Mouse (Mus musculus): ENCODE results near the gene Itgb4. TPM values are rescaled to one million over a fixed set of nuclear protein-coding genes. Genes with fewer than 3 reads are reported as not detected.

Gene Itgb4
- total and polyA plus RNA-seq, 3 experiments, result 2.6 to 3.1 (median 2.9) TPM

- Histone ChIP-seq H3K4me3 (no peak overlapping the region), H3K9ac (ENCODE audit: low read depth, low read length) (no peak overlapping the region), H3K27ac (no peak overlapping the region), H3K4me1 (ENCODE audit: control insufficient read depth, insufficient read depth, low read length) (peaks cover 5% of the 10 kb centered on the region), H3K27me3 (ENCODE audit: control insufficient read depth, insufficient read depth, low read length) (no peaks in the 10 kb centered on the region), H3K36me3 (ENCODE audit: control insufficient read depth, insufficient read depth, low read length) (peaks cover 3% of the 10 kb centered on the region), H3K79me2 (replicated peaks; ENCODE audit: control insufficient read depth, insufficient read depth, low read length) (peaks cover 14% of the 10 kb centered on the region)
- intact Hi-C loops (cut with DNase I), result no loop called here
- no peak for DNase-seq
- TF ChIP-seq POLR2A (IDR thresholded peaks at IDR 0.05; ENCODE audit: insufficient read depth, low read depth, low read length), result no peak
- no peak for TF ChIP-seq EP300 (IDR thresholded peaks at IDR 0.05; ENCODE audit: insufficient read depth, low read depth, low read length)
- TF ChIP-seq CTCF (IDR thresholded peaks at IDR 0.05), result no peak
- 85% methylated on average over 9 of the region's 9 CpGs for WGBS
Observed at GRCm38 (mm10) chr11:116037826-116038225, 63.3 kb downstream of the Itgb4 start.

- H3K79me2 ChIP-seq (replicated peaks; ENCODE audit: control insufficient read depth, insufficient read depth, low read length), result peaks cover 8% of the 10 kb centered on the region
- H3K4me3 ChIP-seq, result no peak overlapping the region
- H3K4me1 ChIP-seq (ENCODE audit: control insufficient read depth, insufficient read depth, low read length), result peaks cover 5% of the 10 kb centered on the region
- H3K36me3 ChIP-seq (ENCODE audit: control insufficient read depth, insufficient read depth, low read length), result peaks cover 3% of the 10 kb centered on the region
- H3K9ac ChIP-seq (ENCODE audit: low read depth, low read length), result no peak overlapping the region
- intact Hi-C loops (cut with DNase I), result no loop called here
- 0 out of 2 replicates have a peak, but pooled peaks have one; percentile 39 for TF ChIP-seq EP300 (IDR thresholded peaks at IDR 0.05; ENCODE audit: insufficient read depth, low read depth, low read length)
- no peak for TF ChIP-seq CTCF (IDR thresholded peaks at IDR 0.05)
- H3K27me3 ChIP-seq (ENCODE audit: control insufficient read depth, insufficient read depth, low read length), result no peaks in the 10 kb centered on the region
- DNase-seq, result peak in 1 of 2 experiments; percentile 49
- WGBS, result 37% methylated on average over 6 of the region's 6 CpGs
- peak overlapping the region; percentile 55 for H3K27ac ChIP-seq
Observed at GRCm38 (mm10) chr11:116040593-116040992, 66.1 kb downstream of the Itgb4 start.

DNA sequence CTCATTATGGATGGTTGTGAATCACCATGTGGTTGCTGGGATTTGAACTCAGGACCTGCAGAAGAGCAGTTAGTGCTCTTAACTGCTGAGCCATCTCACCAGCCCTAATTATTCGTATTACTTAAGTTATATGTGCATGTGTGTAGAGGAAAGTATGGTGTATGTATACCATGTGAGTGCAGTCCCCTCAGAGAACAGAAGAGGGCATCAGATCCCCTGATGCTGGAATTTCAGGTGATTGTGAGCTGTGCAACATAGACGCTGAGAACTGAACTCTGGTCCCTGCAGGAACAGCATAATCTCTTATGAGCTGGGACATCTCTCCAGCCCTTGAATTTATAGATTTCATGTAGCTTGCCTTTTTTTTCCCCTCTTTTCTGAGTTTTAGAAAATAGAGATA is 67.3 kb downstream of the Itgb4 start:
- Histone ChIP-seq H3K36me3 (ENCODE audit: control insufficient read depth, insufficient read depth, low read length) (peaks cover 3% of the 10 kb centered on the region), H3K4me1 (ENCODE audit: control insufficient read depth, insufficient read depth, low read length) (peaks cover 5% of the 10 kb centered on the region), H3K27ac (no peak overlapping the region), H3K4me3 (no peak overlapping the region), H3K79me2 (replicated peaks; ENCODE audit: control insufficient read depth, insufficient read depth, low read length) (peaks cover 8% of the 10 kb centered on the region), H3K9ac (ENCODE audit: low read depth, low read length) (no peak overlapping the region), H3K27me3 (ENCODE audit: control insufficient read depth, insufficient read depth, low read length) (no peaks in the 10 kb centered on the region)
- 96% methylated on average over 2 of the region's 2 CpGs for WGBS
- no peak for DNase-seq
- peak; percentile 34 for TF ChIP-seq CTCF (IDR thresholded peaks at IDR 0.05)
- no peak for TF ChIP-seq EP300 (IDR thresholded peaks at IDR 0.05; ENCODE audit: insufficient read depth, low read depth, low read length)
- intact Hi-C loops (cut with DNase I), result no loop called here

DNA sequence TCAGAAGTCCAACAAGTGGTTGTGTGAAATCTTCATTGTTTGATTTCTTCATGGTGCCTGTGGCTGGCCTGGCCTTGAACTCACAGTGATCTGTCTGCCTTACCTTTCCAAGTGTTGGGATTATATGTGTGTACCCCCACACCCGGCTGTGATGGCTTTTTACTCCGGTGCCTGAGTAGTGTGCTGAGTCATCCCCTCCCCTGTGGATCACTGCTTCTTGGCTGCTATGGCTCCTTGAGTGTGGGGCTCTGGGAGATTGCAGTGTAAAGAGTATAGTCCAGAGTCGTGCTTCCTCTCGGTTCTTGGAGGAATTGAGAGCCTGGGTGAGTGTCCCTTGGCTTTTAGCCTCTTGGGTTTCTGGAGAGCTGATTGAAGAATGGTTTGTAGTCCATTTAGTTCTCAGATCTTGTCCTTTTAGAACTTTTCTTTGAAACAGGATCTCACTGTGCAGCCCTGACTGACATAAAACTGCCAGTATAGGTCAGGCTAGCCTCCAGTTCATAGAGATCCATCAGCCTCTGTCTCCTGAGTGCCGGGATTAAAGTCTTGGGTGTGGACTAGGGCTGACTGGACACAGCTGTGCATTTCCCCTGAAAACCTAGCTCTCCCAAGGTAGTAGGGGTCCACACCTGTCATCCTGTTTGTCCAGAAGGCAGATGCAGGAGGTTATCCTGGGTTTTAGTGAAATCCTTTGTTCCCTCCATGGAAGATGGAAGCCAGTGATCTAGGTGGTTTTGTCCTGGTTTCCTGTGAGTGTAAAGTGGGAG is 68.0 kb downstream of the Itgb4 start:
- peaks cover 3% of the 10 kb centered on the region for H3K36me3 ChIP-seq (ENCODE audit: control insufficient read depth, insufficient read depth, low read length)
- H3K79me2 ChIP-seq (replicated peaks; ENCODE audit: control insufficient read depth, insufficient read depth, low read length), result peaks cover 8% of the 10 kb centered on the region
- TF ChIP-seq CTCF (IDR thresholded peaks at IDR 0.05) (no peak), POLR2A (IDR thresholded peaks at IDR 0.05; ENCODE audit: insufficient read depth, low read depth, low read length) (no peak), EP300 (IDR thresholded peaks at IDR 0.05; ENCODE audit: insufficient read depth, low read depth, low read length) (no peak)
- WGBS, result 67% methylated on average over 5 of the region's 5 CpGs
- no peak overlapping the region for H3K9ac ChIP-seq (ENCODE audit: low read depth, low read length)
- no peak for DNase-seq
- intact Hi-C loops (cut with DNase I), result no loop called here
- H3K27me3 ChIP-seq (ENCODE audit: control insufficient read depth, insufficient read depth, low read length), result no peaks in the 10 kb centered on the region
- H3K27ac ChIP-seq, result no peak overlapping the region
- H3K4me3 ChIP-seq, result no peak overlapping the region
- H3K4me1 ChIP-seq (ENCODE audit: control insufficient read depth, insufficient read depth, low read length), result peaks cover 5% of the 10 kb centered on the region

DNA sequence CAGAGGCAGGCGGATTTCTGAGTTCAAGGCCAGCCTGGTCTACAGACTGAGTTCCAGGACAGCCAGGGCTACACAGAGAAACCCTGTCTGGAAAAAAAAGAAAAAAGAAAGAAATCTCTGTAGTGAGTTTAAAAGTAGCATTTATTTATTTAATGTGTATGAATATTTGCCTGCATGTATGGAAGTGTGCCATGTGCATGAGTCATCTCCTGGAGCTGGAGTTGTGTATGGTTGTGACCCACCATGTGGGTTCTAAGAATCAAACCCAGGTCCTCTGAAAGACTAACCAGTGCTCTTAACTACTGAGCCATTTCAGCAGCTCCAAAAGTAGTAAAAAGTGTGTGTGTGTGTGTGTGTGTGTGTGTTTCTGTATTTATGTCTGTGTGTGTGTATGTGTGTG is 68.8 kb downstream of the Itgb4 start:
- no peak overlapping the region for H3K9ac ChIP-seq (ENCODE audit: low read depth, low read length)
- intact Hi-C loops (cut with DNase I), result no loop called here
- H3K27me3 ChIP-seq (ENCODE audit: control insufficient read depth, insufficient read depth, low read length), result no peaks in the 10 kb centered on the region
- peaks cover 5% of the 10 kb centered on the region for H3K4me1 ChIP-seq (ENCODE audit: control insufficient read depth, insufficient read depth, low read length)
- peaks cover 3% of the 10 kb centered on the region for H3K36me3 ChIP-seq (ENCODE audit: control insufficient read depth, insufficient read depth, low read length)
- WGBS, result 100% methylated on average over 1 of the region's 1 CpGs
- H3K79me2 ChIP-seq (replicated peaks; ENCODE audit: control insufficient read depth, insufficient read depth, low read length), result peaks cover 3% of the 10 kb centered on the region
- DNase-seq, result no peak
- H3K27ac ChIP-seq, result no peak overlapping the region
- no peak for TF ChIP-seq POLR2A (IDR thresholded peaks at IDR 0.05; ENCODE audit: insufficient read depth, low read depth, low read length)
- TF ChIP-seq EP300 (IDR thresholded peaks at IDR 0.05; ENCODE audit: insufficient read depth, low read depth, low read length), result no peak
- no peak for TF ChIP-seq CTCF (IDR thresholded peaks at IDR 0.05)
- no peak overlapping the region for H3K4me3 ChIP-seq

- Histone ChIP-seq H3K4me3 (no peak overlapping the region), H3K9ac (ENCODE audit: low read depth, low read length) (no peak overlapping the region), H3K79me2 (replicated peaks; ENCODE audit: control insufficient read depth, insufficient read depth, low read length) (no peaks in the 10 kb centered on the region; the same call in none of the 2 replicates), H3K36me3 (ENCODE audit: control insufficient read depth, insufficient read depth, low read length) (peaks cover 3% of the 10 kb centered on the region), H3K4me1 (ENCODE audit: control insufficient read depth, insufficient read depth, low read length) (peaks cover 3% of the 10 kb centered on the region), H3K27ac (no peak overlapping the region), H3K27me3 (ENCODE audit: control insufficient read depth, insufficient read depth, low read length) (no peaks in the 10 kb centered on the region)
- intact Hi-C loops (cut with DNase I), result no loop called here
- no peak for TF ChIP-seq CTCF (IDR thresholded peaks at IDR 0.05)
- no peak for TF ChIP-seq POLR2A (IDR thresholded peaks at IDR 0.05; ENCODE audit: insufficient read depth, low read depth, low read length)
- TF ChIP-seq EP300 (IDR thresholded peaks at IDR 0.05; ENCODE audit: insufficient read depth, low read depth, low read length), result no peak
- WGBS, result 91% methylated on average over 6 of the region's 6 CpGs
- no peak for DNase-seq
Observed at GRCm38 (mm10) chr11:116045173-116045572, 70.7 kb downstream of the Itgb4 start.
